Mouse (Mus musculus) cortical plate, adult 2 months (tissue): ENCODE data around the gene Als2cl.

Source experiments
- CTCF ChIP-seq: fragments of 200-500 bp; IDR thresholded peaks from 2 replicates; pipeline ENCODE4 v1.5.1; 2011; ENCODE audit warnings: mild to moderate bottlenecking, control low read depth, low read length; ENCODE audit not compliant: insufficient read depth; ENCODE audit errors: extremely low read depth
- POLR2A ChIP-seq: fragments of 200-500 bp; IDR thresholded peaks from 2 replicates; pipeline ENCODE4 v1.6.1; 2011; ENCODE audit warnings: mild to moderate bottlenecking, low read length, control low read depth; ENCODE audit not compliant: insufficient read depth; ENCODE audit errors: extremely low read depth

DNA sequence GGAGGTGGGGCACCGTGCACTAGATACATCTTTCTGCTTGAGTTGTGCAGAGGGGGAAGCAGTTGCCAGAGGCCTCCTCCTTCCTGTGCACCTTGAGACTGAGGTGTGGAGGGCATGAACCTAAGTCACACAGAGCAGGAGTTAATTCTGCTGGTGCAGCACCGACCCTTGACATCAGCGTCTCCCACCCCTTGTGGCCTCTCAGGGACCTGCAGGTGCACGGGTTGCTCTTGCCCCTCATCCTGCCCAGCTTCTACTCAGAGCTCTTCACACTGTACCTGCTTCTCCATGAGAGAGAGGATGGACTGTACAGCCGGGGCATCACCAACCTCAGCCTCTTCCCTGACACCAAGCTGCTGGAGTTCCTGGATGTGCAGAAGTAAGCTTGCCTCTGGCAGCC is 15.8 kb downstream of the Als2cl start:
- TF ChIP-seq POLR2A (no peak), CTCF (no peak)
